Mouse (Mus musculus): ENCODE data around the gene Pmm1. TPM values are rescaled to one million over a fixed set of nuclear protein-coding genes. Genes with fewer than 3 reads are reported as not detected.
"Not testable (repeated sequence)": the region's sequence is repeated elsewhere in the genome, so short reads cannot be mapped to it uniquely, and the experiment has no call there.

The Pmm1 gene
- polyA plus RNA-seq, 1 experiment from 2014 or later: 19.6 TPM

- WGBS: 73% methylated on average over 2 of the region's 2 CpGs
- Histone ChIP-seq H3K27me3 (replicated peaks) (no peaks in the 10 kb centered on the region), H3K4me2 (no peak overlapping the region), H3K9me3 (replicated peaks) (no peaks in the 10 kb centered on the region), H3K4me3 (no peak overlapping the region), H3K36me3 (peaks cover 97% of the 10 kb centered on the region), H3K27ac (ENCODE audit: poor library complexity, severe bottlenecking) (no peak overlapping the region), H3K4me1 (replicated peaks) (no peaks in the 10 kb centered on the region), H3K9ac (no peak overlapping the region)
- ATAC-seq (ENCODE audit: insufficient number of reproducible peaks, low FRiP score): no peak
These were observed 48.2 kb downstream of the Pmm1 start for GRCm38 (mm10) chr15:81912498-81912897.

GRCm38 (mm10) chr15:81908767-81909166 lies 52.0 kb downstream of the Pmm1 start:
- not testable (repeated sequence) for H3K9ac ChIP-seq; ATAC-seq (ENCODE audit: insufficient number of reproducible peaks, low FRiP score); H3K27ac ChIP-seq (ENCODE audit: poor library complexity, severe bottlenecking); H3K4me1 ChIP-seq (replicated peaks); H3K9me3 ChIP-seq (replicated peaks); H3K4me2 ChIP-seq; H3K27me3 ChIP-seq (replicated peaks); H3K4me3 ChIP-seq
- WGBS: 91% methylated on average over 4 of the region's 4 CpGs
- peaks cover 97% of the 10 kb centered on the region for H3K36me3 ChIP-seq

- Histone ChIP-seq H3K9ac (no peak overlapping the region), H3K36me3 (peaks cover 97% of the 10 kb centered on the region), H3K27me3 (replicated peaks) (no peaks in the 10 kb centered on the region), H3K4me3 (no peak overlapping the region), H3K4me1 (replicated peaks) (no peaks in the 10 kb centered on the region), H3K27ac (ENCODE audit: poor library complexity, severe bottlenecking) (no peak overlapping the region), H3K4me2 (no peak overlapping the region), H3K9me3 (replicated peaks) (no peaks in the 10 kb centered on the region)
- ATAC-seq (ENCODE audit: insufficient number of reproducible peaks, low FRiP score): no peak
- 86% methylated on average over 8 of the region's 8 CpGs for WGBS
These were observed 52.8 kb downstream of the Pmm1 start for GRCm38 (mm10) chr15:81907953-81908352.

GRCm38 (mm10) chr15:81904939-81905338 lies 55.8 kb downstream of the Pmm1 start:
- Histone ChIP-seq H3K4me2 (no peak overlapping the region), H3K36me3 (peaks cover 97% of the 10 kb centered on the region), H3K27me3 (replicated peaks) (no peaks in the 10 kb centered on the region), H3K9me3 (replicated peaks) (no peaks in the 10 kb centered on the region), H3K4me1 (replicated peaks) (no peaks in the 10 kb centered on the region), H3K4me3 (no peak overlapping the region), H3K9ac (no peak overlapping the region), H3K27ac (ENCODE audit: poor library complexity, severe bottlenecking) (no peak overlapping the region)
- WGBS: 37% methylated on average over 2 of the region's 2 CpGs
- no peak for ATAC-seq (ENCODE audit: insufficient number of reproducible peaks, low FRiP score)

Other genes starting within 250 kb of the Pmm1 start
- 27.4 and 30.8 TPM in 2 replicates for gene Zc3h7b, start 215.9 kb downstream of the Pmm1 start, polyA plus RNA-seq (2016; fragmentation: Nextera tagmentation; extraction: Ambion mirVana)
- 102 and 106 TPM in 2 replicates for gene Rangap1, start 215.4 kb downstream of the Pmm1 start, polyA plus RNA-seq (2016; fragmentation: Nextera tagmentation; extraction: Ambion mirVana)
- gene Tef, start 158.5 kb downstream of the Pmm1 start, polyA plus RNA-seq (2016; fragmentation: Nextera tagmentation; extraction: Ambion mirVana): 26.0 and 27.8 TPM in 2 replicates
- 14.6 and 14.7 TPM in 2 replicates for gene Tob2, start 102.1 kb downstream of the Pmm1 start, polyA plus RNA-seq (2016; fragmentation: Nextera tagmentation; extraction: Ambion mirVana)
- gene Phf5a, start 89.0 kb downstream of the Pmm1 start, polyA plus RNA-seq (2016; fragmentation: Nextera tagmentation; extraction: Ambion mirVana): 88.9 and 89.3 TPM in 2 replicates
- 497 and 519 TPM in 2 replicates for gene Aco2, start 88.6 kb downstream of the Pmm1 start, polyA plus RNA-seq (2016; fragmentation: Nextera tagmentation; extraction: Ambion mirVana)
- 106 and 121 TPM in 2 replicates for gene Polr3h, start 34.7 kb downstream of the Pmm1 start, polyA plus RNA-seq (2016; fragmentation: Nextera tagmentation; extraction: Ambion mirVana)
- 6.2 and 6.3 TPM in 2 replicates for gene Csdc2, start 24.2 kb downstream of the Pmm1 start, polyA plus RNA-seq (2016; fragmentation: Nextera tagmentation; extraction: Ambion mirVana)
- gene 1700029P11Rik, start 19.6 kb upstream of the Pmm1 start, polyA plus RNA-seq (2016; fragmentation: Nextera tagmentation; extraction: Ambion mirVana): not detected in 2 replicates
- gene Xrcc6, start 26.9 kb upstream of the Pmm1 start, polyA plus RNA-seq (2016; fragmentation: Nextera tagmentation; extraction: Ambion mirVana): 68.7 and 80.2 TPM in 2 replicates
- gene Desi1, start 72.9 kb upstream of the Pmm1 start, polyA plus RNA-seq (2016; fragmentation: Nextera tagmentation; extraction: Ambion mirVana): 22.8 and 24.6 TPM in 2 replicates
- gene Snu13, start 86.7 kb upstream of the Pmm1 start, polyA plus RNA-seq (2016; fragmentation: Nextera tagmentation; extraction: Ambion mirVana): 150 and 157 TPM in 2 replicates
- not detected in 2 replicates for gene 4930407I10Rik, start 98.2 kb upstream of the Pmm1 start, polyA plus RNA-seq (2016; fragmentation: Nextera tagmentation; extraction: Ambion mirVana)
- not detected in 2 replicates for gene Mei1, start 109.1 kb upstream of the Pmm1 start, polyA plus RNA-seq (2016; fragmentation: Nextera tagmentation; extraction: Ambion mirVana)
- gene Ccdc134, start 167.0 kb upstream of the Pmm1 start, polyA plus RNA-seq (2016; fragmentation: Nextera tagmentation; extraction: Ambion mirVana): 8.7 and 11.1 TPM in 2 replicates
- gene Srebf2, start 186.3 kb upstream of the Pmm1 start, polyA plus RNA-seq (2016; fragmentation: Nextera tagmentation; extraction: Ambion mirVana): 110 and 118 TPM in 2 replicates